Mouse (Mus musculus): ENCODE data around the gene Oasl2.
"Not testable (repeated sequence)": the region's sequence is repeated elsewhere in the genome, so short reads cannot be mapped to it uniquely, and the experiment has no call there.

GRCm38 (mm10) chr5:114882319-114882718 is 14.4 kb upstream of the Oasl2 start:
- TF ChIP-seq CTCF (IDR thresholded peaks at IDR 0.05; ENCODE audit: borderline replicate concordance, control insufficient read depth, extremely low read depth, insufficient read depth, low read length, poor library complexity); POLR2A (IDR thresholded peaks at IDR 0.05; ENCODE audit: control insufficient read depth, extremely low read depth, insufficient read depth, low read length, poor library complexity): not testable (repeated sequence)

All from thymus, adult 2 months (tissue).